Mouse (Mus musculus) brain, embryonic 14.5 days (tissue): ENCODE measurements around the gene Kcnk2.

Experiments used
- CTCF ChIP-seq: fragments of 200-500 bp; IDR thresholded peaks from 2 replicates; pipeline ENCODE4 v1.5.1; 2012; ENCODE audit warnings: inconsistent platforms, mild to moderate bottlenecking, moderate library complexity, borderline replicate concordance; ENCODE audit not compliant: insufficient read depth, insufficient read length; ENCODE audit errors: extremely low read depth
- POLR2A ChIP-seq: fragments of 200-500 bp; IDR thresholded peaks from 2 replicates; pipeline ENCODE4 v1.6.1; 2012; ENCODE audit warnings: mild to moderate bottlenecking, inconsistent platforms, borderline replicate concordance; ENCODE audit not compliant: poor library complexity, insufficient read depth, insufficient read length, severe bottlenecking; ENCODE audit errors: extremely low read depth

DNA sequence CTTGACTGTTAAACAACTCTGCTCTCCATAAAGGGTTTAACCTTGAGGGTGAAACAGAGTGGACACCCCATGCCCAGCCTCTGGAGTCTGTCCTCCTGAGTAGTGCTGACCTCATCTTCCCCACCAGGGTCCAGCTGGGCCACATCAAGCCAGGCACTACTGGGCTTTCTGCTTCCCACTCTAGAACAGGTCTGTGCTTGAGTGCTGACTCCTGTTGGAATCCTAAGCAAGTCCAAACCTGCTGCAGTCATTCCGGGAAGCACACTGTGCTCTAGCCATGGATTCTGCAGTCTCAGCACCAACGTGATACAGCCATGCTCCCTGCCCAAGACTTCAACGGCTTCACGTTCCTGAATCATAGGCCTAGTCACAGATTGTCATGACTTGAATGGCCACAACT is 42.4 kb downstream of the Kcnk2 start:
- TF ChIP-seq CTCF (no peak), POLR2A (no peak)
